Mouse (Mus musculus) cerebellum, adult 2 months (tissue): ENCODE data around the gene Agpat3. TPM values are rescaled to one million over a fixed set of nuclear protein-coding genes. Genes with fewer than 3 reads are reported as not detected.

Experiments
- DNase-seq, 2 experiments: peaks; one replicate each; pipeline ENCODE4 v3.0.0; 2021
- H3K27ac ChIP-seq: fragments of 200-500 bp; 2 replicates; pipeline ENCODE4 v1.5.1; 2012; ENCODE audit warnings: low read length, control low read depth, inconsistent platforms; ENCODE audit not compliant: insufficient read depth
- H3K27me3 ChIP-seq: fragments of 200-500 bp; 2 replicates; pipeline ENCODE4 v1.6.1; 2012; ENCODE audit warnings: inconsistent platforms, mild to moderate bottlenecking, low read length, moderate library complexity; ENCODE audit not compliant: control insufficient read depth, insufficient read depth
- H3K4me1 ChIP-seq: fragments of 200-500 bp; 2 replicates; pipeline ENCODE4 v1.6.1; 2011; ENCODE audit warnings: low read length; ENCODE audit not compliant: control insufficient read depth, insufficient read depth
- H3K4me3 ChIP-seq: fragments of 200-500 bp; replicated peaks from 2 replicates; pipeline ENCODE3; 2011; ENCODE audit warnings: mild to moderate bottlenecking, low read depth, low read length, control low read depth; ENCODE audit not compliant: insufficient read depth
- CTCF ChIP-seq: fragments of 200-500 bp; IDR thresholded peaks from 2 replicates; pipeline ENCODE4 v1.5.1; 2011; ENCODE audit warnings: low read depth, mild to moderate bottlenecking, control low read depth, low read length, moderate library complexity, borderline replicate concordance; ENCODE audit not compliant: insufficient read depth
- POLR2A ChIP-seq: fragments of 200-500 bp; IDR thresholded peaks from 2 replicates; pipeline ENCODE4 v1.6.1; 2011; ENCODE audit warnings: low read length, control low read depth, borderline replicate concordance; ENCODE audit not compliant: insufficient read depth
- WGBS: fragments of 180-500 bp; shearing (Covaris S2); methylation state at CpG from one replicate; pipeline ENCODE4 v1.1.7; 2018; 5-methylcytosine and 5-hydroxymethylcytosine counted together
- polyA plus RNA-seq: library from polyadenylated mRNA; depleted of rRNA; stranded (reverse); fragments of >200 nt; gene quantifications from 2 replicates; pipeline ENCODE4 v1.2.3, GENCODE M21; 2012

Gene Agpat3
- polyA plus RNA-seq, 1 experiment = 256 TPM

- H3K4me3 ChIP-seq = no peak overlapping the region
- no peak for DNase-seq
- TF ChIP-seq POLR2A = no peak
Measured at GRCm38 (mm10) chr10:78357742-78358141, 5.5 kb upstream of the Agpat3 start.

GRCm38 (mm10) chr10:78355931-78356593 is 3.8 kb upstream of the Agpat3 start:
- no peaks in the 10 kb centered on the region for H3K27me3 ChIP-seq
- TF ChIP-seq CTCF (no peak), POLR2A (no peak)
- 93% methylated on average over 1 of the region's 1 CpGs for WGBS
- H3K4me1 ChIP-seq = peaks cover 14% of the 10 kb centered on the region; the same call in 1 of the 2 replicates
- H3K4me3 ChIP-seq = no peak overlapping the region
- no peak overlapping the region for H3K27ac ChIP-seq
- DNase-seq = no peak

More at GRCm38 (mm10) chr10:78357742-78358141, 5.5 kb upstream of the Agpat3 start:
- WGBS = 93% methylated on average over 5 of the region's 5 CpGs
- Histone ChIP-seq H3K27ac (no peak overlapping the region), H3K27me3 (no peaks in the 10 kb centered on the region), H3K4me1 (peaks cover 19% of the 10 kb centered on the region)

DNA sequence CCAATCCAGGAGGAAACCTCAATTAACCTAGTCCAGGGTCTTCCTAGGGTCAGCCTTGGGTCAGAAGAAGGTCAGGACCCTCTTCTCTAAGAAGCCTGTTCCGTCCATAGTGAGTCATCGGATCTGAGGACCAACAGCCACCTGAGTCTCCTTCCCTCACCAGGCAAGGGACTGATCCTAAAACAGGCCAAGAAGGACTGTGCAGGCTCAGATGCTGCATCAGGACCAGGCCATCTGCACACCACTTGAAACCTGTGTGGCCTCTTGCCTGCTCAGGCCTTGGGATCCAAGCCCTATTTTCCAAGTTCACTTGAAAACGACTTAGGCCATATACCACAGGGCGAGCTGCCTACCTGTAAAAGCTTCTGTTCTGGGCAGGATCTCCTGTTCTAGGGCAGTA is 907 bp upstream of the Agpat3 start:
- Histone ChIP-seq H3K4me3 (no peak overlapping the region), H3K27ac (no peak overlapping the region; the same call in 1 of the 2 replicates), H3K27me3 (no peaks in the 10 kb centered on the region), H3K4me1 (peaks cover 21% of the 10 kb centered on the region; the same call in 1 of the 2 replicates)
- peak in 1 of 2 experiments; percentile 42 for DNase-seq
- WGBS = 44% methylated on average over 4 of the region's 4 CpGs
- TF ChIP-seq POLR2A (no peak), CTCF (no peak)

GRCm38 (mm10) chr10:78352666-78353030 is 359 bp upstream of the Agpat3 start:
- no peaks in the 10 kb centered on the region for H3K27me3 ChIP-seq
- H3K4me3 ChIP-seq = peak overlapping the region; percentile 85
- peaks cover 25% of the 10 kb centered on the region for H3K4me1 ChIP-seq
- TF ChIP-seq CTCF = no peak
- TF ChIP-seq POLR2A = no peak
- WGBS = 23% methylated on average over 8 of the region's 8 CpGs
- no peak for DNase-seq
- H3K27ac ChIP-seq = peak overlapping the region; percentile 97

- Histone ChIP-seq H3K4me1 (peaks cover 31% of the 10 kb centered on the region), H3K27me3 (no peaks in the 10 kb centered on the region), H3K4me3 (peak overlapping the region; percentile 85), H3K27ac (peak overlapping the region; percentile 76)
- WGBS = under 1% methylated on average over 13 of the region's 13 CpGs
- DNase-seq = no peak
- TF ChIP-seq CTCF = no peak
- TF ChIP-seq POLR2A = no peak
Measured at GRCm38 (mm10) chr10:78351564-78351886, 764 bp downstream of the Agpat3 start.

- WGBS = 2% methylated on average over 6 of the region's 6 CpGs
- TF ChIP-seq POLR2A (no peak), CTCF (no peak)
- no peaks in the 10 kb centered on the region for H3K27me3 ChIP-seq
- H3K4me1 ChIP-seq = peaks cover 36% of the 10 kb centered on the region
- DNase-seq = peak in 1 of 2 experiments; percentile 49
- peak overlapping the region; percentile 85 for H3K4me3 ChIP-seq
- H3K27ac ChIP-seq = no peak overlapping the region
Measured at GRCm38 (mm10) chr10:78350796-78351556, 1.3 kb downstream of the Agpat3 start.

GRCm38 (mm10) chr10:78349464-78350165 is 2.7 kb downstream of the Agpat3 start:
- Histone ChIP-seq H3K4me1 (peaks cover 48% of the 10 kb centered on the region), H3K27me3 (no peaks in the 10 kb centered on the region), H3K4me3 (peak overlapping the region; percentile 20), H3K27ac (no peak overlapping the region)
- TF ChIP-seq CTCF (no peak), POLR2A (no peak)
- 36% methylated on average over 15 of the region's 15 CpGs for WGBS
- DNase-seq = no peak
